Mouse (Mus musculus): ENCODE data around the gene Gm28043. TPM values are rescaled to one million over a fixed set of nuclear protein-coding genes. Genes with fewer than 3 reads are reported as not detected.

Gene Gm28043
- polyA plus RNA-seq, 1 experiment from 2014 or later, result 2.8 TPM

- no peak overlapping the region for H3K27ac ChIP-seq
- H3K36me3 ChIP-seq, result peaks cover 99% of the 10 kb centered on the region
- H3K4me3 ChIP-seq, result no peak overlapping the region
- H3K9me3 ChIP-seq (replicated peaks), result no peaks in the 10 kb centered on the region
- DNase-seq (ENCODE audit: low spot score), result no peak
- no peaks in the 10 kb centered on the region for H3K4me1 ChIP-seq
- H3K27me3 ChIP-seq (ENCODE audit: low read depth, poor library complexity, severe bottlenecking), result no peaks in the 10 kb centered on the region
- 90% methylated on average over 8 of the region's 8 CpGs for WGBS
Observed at GRCm38 (mm10) chr17:29635492-29635891, 20.8 kb downstream of the Gm28043 start.

- 82% methylated on average over 5 of the region's 5 CpGs for WGBS
- Histone ChIP-seq H3K4me1 (no peaks in the 10 kb centered on the region), H3K36me3 (peaks cover 99% of the 10 kb centered on the region), H3K27ac (no peak overlapping the region), H3K9me3 (replicated peaks) (no peaks in the 10 kb centered on the region), H3K27me3 (ENCODE audit: low read depth, poor library complexity, severe bottlenecking) (no peaks in the 10 kb centered on the region), H3K4me3 (no peak overlapping the region)
- DNase-seq (ENCODE audit: low spot score), result no peak
Observed at GRCm38 (mm10) chr17:29636118-29636517, 21.4 kb downstream of the Gm28043 start.

- Histone ChIP-seq H3K4me3 (no peak overlapping the region), H3K4me1 (no peaks in the 10 kb centered on the region), H3K27ac (no peak overlapping the region), H3K9me3 (replicated peaks) (no peaks in the 10 kb centered on the region), H3K27me3 (ENCODE audit: low read depth, poor library complexity, severe bottlenecking) (no peaks in the 10 kb centered on the region), H3K36me3 (peaks cover 99% of the 10 kb centered on the region)
- 95% methylated on average over 4 of the region's 4 CpGs for WGBS
- no peak for DNase-seq (ENCODE audit: low spot score)
Observed at GRCm38 (mm10) chr17:29637377-29637776, 22.7 kb downstream of the Gm28043 start.

- no peak overlapping the region for H3K27ac ChIP-seq
- peaks cover 99% of the 10 kb centered on the region for H3K36me3 ChIP-seq
- H3K4me1 ChIP-seq, result no peaks in the 10 kb centered on the region
- WGBS, result 87% methylated on average over 8 of the region's 8 CpGs
- no peaks in the 10 kb centered on the region for H3K27me3 ChIP-seq (ENCODE audit: low read depth, poor library complexity, severe bottlenecking)
- no peak for DNase-seq (ENCODE audit: low spot score)
- no peaks in the 10 kb centered on the region for H3K9me3 ChIP-seq (replicated peaks)
- H3K4me3 ChIP-seq, result no peak overlapping the region
Observed at GRCm38 (mm10) chr17:29637895-29638294, 23.2 kb downstream of the Gm28043 start.

- 97% methylated on average over 11 of the region's 11 CpGs for WGBS
- H3K9me3 ChIP-seq (replicated peaks), result no peaks in the 10 kb centered on the region
- H3K27ac ChIP-seq, result no peak overlapping the region
- H3K4me3 ChIP-seq, result no peak overlapping the region
- no peak for DNase-seq (ENCODE audit: low spot score)
- H3K27me3 ChIP-seq (ENCODE audit: low read depth, poor library complexity, severe bottlenecking), result no peaks in the 10 kb centered on the region
- 0 out of 2 replicates have a peak, but pooled peaks cover 3% of the 10 kb centered on the region for H3K4me1 ChIP-seq
- H3K36me3 ChIP-seq, result peaks cover 72% of the 10 kb centered on the region
Observed at GRCm38 (mm10) chr17:29640971-29641370, 26.3 kb downstream of the Gm28043 start.

- H3K4me1 ChIP-seq, result 0 out of 2 replicates have a peak, but pooled peaks cover 3% of the 10 kb centered on the region
- H3K27me3 ChIP-seq (ENCODE audit: low read depth, poor library complexity, severe bottlenecking), result no peaks in the 10 kb centered on the region
- H3K9me3 ChIP-seq (replicated peaks), result no peaks in the 10 kb centered on the region
- peaks cover 68% of the 10 kb centered on the region for H3K36me3 ChIP-seq
- no peak for DNase-seq (ENCODE audit: low spot score)
- H3K4me3 ChIP-seq, result no peak overlapping the region
- WGBS, result 61% methylated on average over 3 of the region's 3 CpGs
- H3K27ac ChIP-seq, result no peak overlapping the region
Observed at GRCm38 (mm10) chr17:29642219-29642618, 27.5 kb downstream of the Gm28043 start.

GRCm38 (mm10) chr17:29658249-29658648 is 43.6 kb downstream of the Gm28043 start:
- DNase-seq (ENCODE audit: low spot score), result no peak
- Histone ChIP-seq H3K9me3 (replicated peaks) (no peaks in the 10 kb centered on the region), H3K4me3 (no peak overlapping the region), H3K4me1 (peaks cover 9% of the 10 kb centered on the region), H3K27me3 (ENCODE audit: low read depth, poor library complexity, severe bottlenecking) (no peaks in the 10 kb centered on the region), H3K36me3 (peaks cover 5% of the 10 kb centered on the region), H3K27ac (no peak overlapping the region)
- 76% methylated on average over 2 of the region's 2 CpGs for WGBS

GRCm38 (mm10) chr17:29660076-29660761 is 45.5 kb downstream of the Gm28043 start, which contains the start of gene Cmtr1:
TSS of gene Cmtr1 (plus strand) at chr17:29660595.
- DNase-seq (ENCODE audit: low spot score), result peak; percentile 96
- Histone ChIP-seq H3K4me3 (peak within 1 kb of the TSS; percentile 94), H3K9me3 (replicated peaks) (no peaks in the 10 kb centered on the region), H3K27ac (peak within 1 kb of the TSS; percentile 95), H3K4me1 (peaks cover 9% of the 10 kb centered on the region), H3K36me3 (peaks cover 22% of the 10 kb centered on the region), H3K27me3 (ENCODE audit: low read depth, poor library complexity, severe bottlenecking) (no peaks in the 10 kb centered on the region)
- 1% methylated on average over 41 of the region's 41 CpGs for WGBS

GRCm38 (mm10) chr17:29660762-29661391 is 46.2 kb downstream of the Gm28043 start:
- no peaks in the 10 kb centered on the region for H3K9me3 ChIP-seq (replicated peaks)
- DNase-seq (ENCODE audit: low spot score), result no peak
- peak overlapping the region; percentile 94 for H3K4me3 ChIP-seq
- WGBS, result under 1% methylated on average over 41 of the region's 41 CpGs
- H3K36me3 ChIP-seq, result peaks cover 26% of the 10 kb centered on the region
- H3K27ac ChIP-seq, result peak overlapping the region; percentile 95
- H3K4me1 ChIP-seq, result peaks cover 9% of the 10 kb centered on the region
- no peaks in the 10 kb centered on the region for H3K27me3 ChIP-seq (ENCODE audit: low read depth, poor library complexity, severe bottlenecking)

- Histone ChIP-seq H3K4me1 (peaks cover 9% of the 10 kb centered on the region), H3K27me3 (ENCODE audit: low read depth, poor library complexity, severe bottlenecking) (no peaks in the 10 kb centered on the region), H3K4me3 (no peak overlapping the region), H3K27ac (no peak overlapping the region), H3K36me3 (peaks cover 38% of the 10 kb centered on the region), H3K9me3 (replicated peaks) (no peaks in the 10 kb centered on the region)
- WGBS, result 92% methylated on average over 6 of the region's 6 CpGs
- DNase-seq (ENCODE audit: low spot score), result no peak
Observed at GRCm38 (mm10) chr17:29662145-29662544, 47.5 kb downstream of the Gm28043 start.

GRCm38 (mm10) chr17:29668051-29668986 is 53.6 kb downstream of the Gm28043 start:
- DNase-seq (ENCODE audit: low spot score), result no peak
- H3K36me3 ChIP-seq, result peaks cover 88% of the 10 kb centered on the region
- no peaks in the 10 kb centered on the region for H3K27me3 ChIP-seq (ENCODE audit: low read depth, poor library complexity, severe bottlenecking)
- H3K27ac ChIP-seq, result no peak overlapping the region
- H3K9me3 ChIP-seq (replicated peaks), result no peaks in the 10 kb centered on the region
- no peaks in the 10 kb centered on the region for H3K4me1 ChIP-seq
- no peak overlapping the region for H3K4me3 ChIP-seq
- 85% methylated on average over 10 of the region's 10 CpGs for WGBS

- no peaks in the 10 kb centered on the region for H3K9me3 ChIP-seq (replicated peaks)
- 96% methylated on average over 4 of the region's 4 CpGs for WGBS
- no peak overlapping the region for H3K4me3 ChIP-seq
- no peak overlapping the region for H3K27ac ChIP-seq
- DNase-seq (ENCODE audit: low spot score), result no peak
- H3K36me3 ChIP-seq, result peaks cover 89% of the 10 kb centered on the region
- no peaks in the 10 kb centered on the region for H3K4me1 ChIP-seq
- H3K27me3 ChIP-seq (ENCODE audit: low read depth, poor library complexity, severe bottlenecking), result no peaks in the 10 kb centered on the region
Observed at GRCm38 (mm10) chr17:29669030-29669429, 54.4 kb downstream of the Gm28043 start.

GRCm38 (mm10) chr17:29669936-29670335 is 55.3 kb downstream of the Gm28043 start:
- Histone ChIP-seq H3K4me1 (no peaks in the 10 kb centered on the region), H3K36me3 (peaks cover 90% of the 10 kb centered on the region), H3K27me3 (ENCODE audit: low read depth, poor library complexity, severe bottlenecking) (no peaks in the 10 kb centered on the region), H3K27ac (no peak overlapping the region), H3K4me3 (no peak overlapping the region), H3K9me3 (replicated peaks) (no peaks in the 10 kb centered on the region)
- no peak for DNase-seq (ENCODE audit: low spot score)

Data from limb, embryonic 10.5 days (tissue).